13 mouse cellular contexts compared by ENCODE assay signal in genomic region chr13:41251232-41251631, GRCm38 (mm10). TPM values are rescaled to one million over a fixed set of nuclear protein-coding genes. Genes with fewer than 3 reads are reported as not detected.
DNase-seq lines count a peak whose midpoint lies in the region; ATAC-seq and TF ChIP-seq lines count a peak whose summit lies in the region.
"Not testable (repeated sequence)": the region's sequence is repeated elsewhere in the genome, so short reads cannot be mapped to it uniquely, and the experiment has no call there.
"Had no signal": no experiment of that assay in that cellular context is flagged by ENCODE, and none has a peak within 500 bp of the region (broad histone marks: within the 10 kb centered on the region; RNA-seq: fewer than 3 reads in every experiment).

No protein-coding gene starts in this region.

- not testable (repeated sequence) for H3K27ac ChIP-seq in ES-Bruce4 (ENCODE audit: insufficient read depth, low read length); heart, embryonic 13.5 days (replicated peaks); liver, embryonic 11.5 days (ENCODE audit: low read depth, low read length)
- H3K27ac ChIP-seq in intestine, embryonic 15.5 days = 0 out of 2 replicates have a peak overlapping the region, but pooled peaks have one; percentile 13
- peak overlapping the region; percentile 39; the same call in 1 of the 2 replicates for H3K27ac ChIP-seq in lung, embryonic 16.5 days (ENCODE audit: low read length)
- peak overlapping the region; percentile 59; the same call in 1 of the 2 replicates for H3K27ac ChIP-seq in stomach, postnatal 0 days (replicated peaks)

- H3K9me3 ChIP-seq in ES-Bruce4 (replicated peaks; ENCODE audit: control insufficient read depth, insufficient read depth, low read length, poor library complexity, severe bottlenecking); erythroblast, embryonic 14.5 days (ENCODE audit: control insufficient read depth, low read length); heart, embryonic 13.5 days; intestine, embryonic 15.5 days; liver, embryonic 11.5 days (ENCODE audit: control insufficient read depth, low read length); lung, embryonic 16.5 days (ENCODE audit: control insufficient read depth, low read length); stomach, postnatal 0 days (ENCODE audit: control insufficient read depth, low read length): not testable (repeated sequence)

- H3ac ChIP-seq in myocyte (ENCODE audit: control insufficient read depth, insufficient read length) = not testable (repeated sequence)

- TF ChIP-seq CTCF in ES-Bruce4 (IDR thresholded peaks at IDR 0.05; ENCODE audit: low read depth, low read length); stomach, postnatal 0 days (IDR thresholded peaks at IDR 0.05; ENCODE audit: low read depth): not testable (repeated sequence)

- DNase-seq in liver, embryonic 11.5 days (ENCODE audit: low spot score); stomach, postnatal 0 days (ENCODE audit: low spot score): not testable (repeated sequence)

- not testable (repeated sequence) for H3K27me3 ChIP-seq in ES-Bruce4 (ENCODE audit: control insufficient read depth, insufficient read depth, low read length, poor library complexity, severe bottlenecking); erythroblast, embryonic 14.5 days (ENCODE audit: control insufficient read depth); heart, embryonic 13.5 days (replicated peaks); intestine, embryonic 15.5 days (replicated peaks); liver, embryonic 11.5 days (replicated peaks; ENCODE audit: control insufficient read depth, insufficient read depth, low read length); lung, embryonic 16.5 days (ENCODE audit: control insufficient read depth, insufficient read depth, low read depth, low read length); myocyte (ENCODE audit: control insufficient read depth, insufficient read depth, insufficient read length); stomach, postnatal 0 days (ENCODE audit: control insufficient read depth, insufficient read depth, low read length)

- not testable (repeated sequence) for H3K79me2 ChIP-seq in myocyte (ENCODE audit: control insufficient read depth, insufficient read depth)

- TF ChIP-seq EP300 in ES-Bruce4 (IDR thresholded peaks at IDR 0.05; ENCODE audit: insufficient read depth, low read depth, low read length); stomach, postnatal 0 days (optimal IDR thresholded peaks at IDR 0.05): not testable (repeated sequence)

- WGBS in heart, embryonic 13.5 days = 94% methylated on average over 5 of the region's 5 CpGs
- WGBS in intestine, embryonic 15.5 days = 83% methylated on average over 5 of the region's 5 CpGs
- WGBS in liver, embryonic 11.5 days = 90% methylated on average over 5 of the region's 5 CpGs
- 88% methylated on average over 5 of the region's 5 CpGs for WGBS in lung, embryonic 16.5 days
- WGBS in stomach, postnatal 0 days = 77% methylated on average over 5 of the region's 5 CpGs

- H3K4me3 ChIP-seq in ES-Bruce4 (ENCODE audit: low read depth, low read length); intestine, embryonic 15.5 days (replicated peaks); lung, embryonic 16.5 days (ENCODE audit: low read length); stomach, postnatal 0 days (ENCODE audit: low read depth, low read length): not testable (repeated sequence)
- peak overlapping the region; percentile 100 for H3K4me3 ChIP-seq in erythroblast, embryonic 14.5 days (replicated peaks)
- peak overlapping the region; percentile 85 for H3K4me3 ChIP-seq in heart, embryonic 13.5 days
- H3K4me3 ChIP-seq in liver, embryonic 11.5 days (ENCODE audit: low read depth, low read length) = peak overlapping the region; percentile 88
- H3K4me3 ChIP-seq in myocyte = peak overlapping the region; percentile 87

- H3K4me1 ChIP-seq in ES-Bruce4 (ENCODE audit: control insufficient read depth, insufficient read depth, low read length); intestine, embryonic 15.5 days (replicated peaks); stomach, postnatal 0 days (replicated peaks; ENCODE audit: control insufficient read depth, insufficient read depth): not testable (repeated sequence)
- peaks cover 39% of the 10 kb centered on the region for H3K4me1 ChIP-seq in erythroblast, embryonic 14.5 days (ENCODE audit: control insufficient read depth)
- H3K4me1 ChIP-seq in heart, embryonic 13.5 days = peaks cover 23% of the 10 kb centered on the region
- H3K4me1 ChIP-seq in liver, embryonic 11.5 days (replicated peaks; ENCODE audit: control insufficient read depth, insufficient read depth, low read length) = peaks cover 12% of the 10 kb centered on the region
- H3K4me1 ChIP-seq in lung, embryonic 16.5 days (replicated peaks; ENCODE audit: control insufficient read depth, insufficient read depth, low read length) = peaks cover 21% of the 10 kb centered on the region

- H3K4me2 ChIP-seq in heart, embryonic 13.5 days = peak overlapping the region; percentile 89
- H3K4me2 ChIP-seq in intestine, embryonic 15.5 days (replicated peaks) = peak overlapping the region; percentile 77; the same call in 1 of the 2 replicates
- peak overlapping the region; percentile 82 for H3K4me2 ChIP-seq in liver, embryonic 11.5 days
- H3K4me2 ChIP-seq in lung, embryonic 16.5 days (ENCODE audit: low read depth, low read length) = peak overlapping the region; percentile 31; the same call in 1 of the 2 replicates
- H3K4me2 ChIP-seq in myocyte (ENCODE audit: low read depth) = peak overlapping the region; percentile 94
- H3K4me2 ChIP-seq in stomach, postnatal 0 days (replicated peaks; ENCODE audit: low read depth) = peak overlapping the region; percentile 80; the same call in 1 of the 2 replicates

- not testable (repeated sequence) for TF ChIP-seq POLR2A in ES-Bruce4 (IDR thresholded peaks at IDR 0.05; ENCODE audit: insufficient read depth, low read length); myocyte (IDR thresholded peaks at IDR 0.05; ENCODE audit: insufficient read length, low read depth)

- H3K36me3 ChIP-seq in ES-Bruce4 (ENCODE audit: control insufficient read depth, insufficient read depth, low read length, poor library complexity, severe bottlenecking); erythroblast, embryonic 14.5 days (ENCODE audit: control insufficient read depth); heart, embryonic 13.5 days; intestine, embryonic 15.5 days; liver, embryonic 11.5 days (ENCODE audit: control insufficient read depth, insufficient read depth, low read length); lung, embryonic 16.5 days (ENCODE audit: control insufficient read depth, insufficient read depth, low read length); myocyte (ENCODE audit: control insufficient read depth, insufficient read depth); stomach, postnatal 0 days (ENCODE audit: control insufficient read depth, insufficient read depth, low read length): not testable (repeated sequence)

- ATAC-seq in heart, embryonic 13.5 days (ENCODE audit: extremely low read depth, insufficient number of reproducible peaks, low FRiP score, low TSS enrichment); intestine, embryonic 15.5 days; liver, embryonic 11.5 days (replicated peaks; ENCODE audit: low FRiP score); lung, embryonic 16.5 days (ENCODE audit: low read depth); stomach, postnatal 0 days (ENCODE audit: low FRiP score, low TSS enrichment): not testable (repeated sequence)

- peak overlapping the region; percentile 64; the same call in 1 of the 2 replicates for H3K9ac ChIP-seq in ES-Bruce4 (ENCODE audit: low read depth, poor library complexity, severe bottlenecking)
- H3K9ac ChIP-seq in heart, embryonic 13.5 days; intestine, embryonic 15.5 days; liver, embryonic 11.5 days (ENCODE audit: low read depth, low read length); lung, embryonic 16.5 days (ENCODE audit: low read length); stomach, postnatal 0 days (ENCODE audit: low read length): not testable (repeated sequence)

RNA-seq across cellular contexts. Expression of gene Smim13, which starts 1.6 kb away (rescaled TPM):
- 6.3 and 8.4 TPM in 2 replicates for polyA plus RNA-seq in ES-Bruce4 (2011; ENCODE audit: insufficient read depth, insufficient read length, low read depth, missing spikeins)
- polyA plus RNA-seq in erythroblast, embryonic 14.5 days (2012) = 0.09 and 0.14 TPM in 2 replicates
- 8.7 and 9.8 TPM in 2 replicates for polyA plus RNA-seq in heart, embryonic 13.5 days (2015; fragmentation: Nextera tagmentation; extraction: Ambion mirVana)
- polyA plus RNA-seq in intestine, embryonic 15.5 days (2015; fragmentation: Nextera tagmentation; extraction: Ambion mirVana) = 11.0 and 11.8 TPM in 2 replicates
- 12.6 and 16.9 TPM in 2 replicates for polyA plus RNA-seq in liver, embryonic 11.5 days (2014; fragmentation: Nextera tagmentation; extraction: Ambion mirVana)
- polyA plus RNA-seq in lung, embryonic 16.5 days (2015; fragmentation: Nextera tagmentation; extraction: Ambion mirVana) = 12.4 and 13.2 TPM in 2 replicates
- polyA plus RNA-seq in myocyte (2012; fragmentation: generic; extraction: Trizol) = 11.1 TPM
- 9.0 and 9.4 TPM in 2 replicates for polyA plus RNA-seq in stomach, postnatal 0 days (2015; fragmentation: Nextera tagmentation; extraction: Ambion mirVana)

RNA-seq across cellular contexts. Expression of gene Gm17364, which starts 22.5 kb away (rescaled TPM):
- polyA plus RNA-seq in ES-Bruce4 (2011; ENCODE audit: insufficient read depth, insufficient read length, low read depth, missing spikeins) (not detected in 2 replicates), myocyte (2012; fragmentation: generic; extraction: Trizol) (not detected)
- not detected in 2 replicates for polyA plus RNA-seq in erythroblast, embryonic 14.5 days (2012)
- not detected in 2 replicates for polyA plus RNA-seq in heart, embryonic 13.5 days (2015; fragmentation: Nextera tagmentation; extraction: Ambion mirVana)
- polyA plus RNA-seq in intestine, embryonic 15.5 days (2015; fragmentation: Nextera tagmentation; extraction: Ambion mirVana) = not detected in 2 replicates
- polyA plus RNA-seq in liver, embryonic 11.5 days (2014; fragmentation: Nextera tagmentation; extraction: Ambion mirVana) = not detected in 2 replicates
- polyA plus RNA-seq in lung, embryonic 16.5 days (2015; fragmentation: Nextera tagmentation; extraction: Ambion mirVana) = not detected in 2 replicates
- polyA plus RNA-seq in stomach, postnatal 0 days (2015; fragmentation: Nextera tagmentation; extraction: Ambion mirVana) = not detected in 2 replicates
- polyA plus RNA-seq: gonadal fat pad, adult 2 months; heart, postnatal 0 days; hindbrain, embryonic 12.5 days; limb, embryonic 10.5 days; Patski had no signal

RNA-seq across cellular contexts. Expression of gene Elovl2, which starts 31.0 kb away (rescaled TPM):
- polyA plus RNA-seq in ES-Bruce4 (2011; ENCODE audit: insufficient read depth, insufficient read length, low read depth, missing spikeins) = 3.7 and 5.8 TPM in 2 replicates
- polyA plus RNA-seq in erythroblast, embryonic 14.5 days (2012) = 0.01 TPM in 1 of 2 replicates, not detected in the other
- polyA plus RNA-seq in heart, embryonic 13.5 days (2015; fragmentation: Nextera tagmentation; extraction: Ambion mirVana) = 1.5 and 2.1 TPM in 2 replicates
- polyA plus RNA-seq in intestine, embryonic 15.5 days (2015; fragmentation: Nextera tagmentation; extraction: Ambion mirVana) = 7.7 and 8.1 TPM in 2 replicates
- 32.5 and 38.1 TPM in 2 replicates for polyA plus RNA-seq in liver, embryonic 11.5 days (2014; fragmentation: Nextera tagmentation; extraction: Ambion mirVana)
- 3.5 and 3.6 TPM in 2 replicates for polyA plus RNA-seq in lung, embryonic 16.5 days (2015; fragmentation: Nextera tagmentation; extraction: Ambion mirVana)
- not detected for polyA plus RNA-seq in myocyte (2012; fragmentation: generic; extraction: Trizol)
- 1.2 and 1.8 TPM in 2 replicates for polyA plus RNA-seq in stomach, postnatal 0 days (2015; fragmentation: Nextera tagmentation; extraction: Ambion mirVana)
- polyA plus RNA-seq: Patski had no signal

Comparison
In these comparisons a context has a peak if more than half of its experiments do, and no peak if none do; other contexts are left out.
1. H3K4me2 ChIP-seq: peak in every context shown above with its lines; median percentile 94 in myocyte; 89 in heart, embryonic 13.5 days; 82 in liver, embryonic 11.5 days; 80 in stomach, postnatal 0 days; 77 in intestine, embryonic 15.5 days; 31 in lung, embryonic 16.5 days.